Mouse (Mus musculus): ENCODE data around the gene Saa1. TPM values are rescaled to one million over a fixed set of nuclear protein-coding genes. Genes with fewer than 3 reads are reported as not detected.

The Saa1 gene
- polyA plus RNA-seq, 1 experiment from 2014 or later, result not detected

GRCm38 (mm10) chr7:46738561-46739460, 4.0 kb downstream of the Saa1 start:
- no peaks in the 10 kb centered on the region for H3K9me3 ChIP-seq
- 85% methylated on average over 12 of the region's 12 CpGs for whole genome bisulfite sequencing
- no peaks in the 10 kb centered on the region for H3K4me1 ChIP-seq
- no peak overlapping the region for H3K4me3 ChIP-seq
- no peaks in the 10 kb centered on the region for H3K27me3 ChIP-seq
- ATAC-seq (replicated peaks), result no peak
- H3K9ac ChIP-seq (replicated peaks), result no peak overlapping the region
- no peak overlapping the region for H3K27ac ChIP-seq (replicated peaks)
- H3K4me2 ChIP-seq (replicated peaks), result no peak overlapping the region
- H3K36me3 ChIP-seq, result no peaks in the 10 kb centered on the region

DNA sequence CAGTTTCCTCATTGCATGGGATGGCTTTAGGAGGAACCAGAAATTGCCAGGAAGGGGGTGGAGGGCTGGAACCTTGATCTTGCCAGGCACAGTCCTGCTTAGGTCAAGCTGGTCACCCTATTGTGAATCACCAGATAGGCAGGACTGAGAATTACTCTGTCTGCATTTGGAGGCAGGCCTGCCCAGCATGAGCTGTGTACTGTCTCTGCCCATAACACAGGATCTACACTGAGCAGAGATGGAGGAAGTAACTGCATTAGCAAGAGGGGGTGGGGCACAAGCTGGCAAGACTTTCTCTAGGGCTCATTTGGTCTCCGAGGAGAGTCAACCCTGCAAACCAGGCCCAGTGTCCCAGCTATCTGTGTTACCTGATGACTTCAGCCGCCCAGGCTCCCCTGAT, 7.8 kb downstream of the Saa1 start:
- no peak overlapping the region for H3K27ac ChIP-seq (replicated peaks)
- 75% methylated on average over 2 of the region's 2 CpGs for WGBS
- H3K9ac ChIP-seq (replicated peaks), result no peak overlapping the region
- no peak for ATAC-seq (replicated peaks)
- H3K4me3 ChIP-seq, result no peak overlapping the region
- no peaks in the 10 kb centered on the region for H3K27me3 ChIP-seq
- no peaks in the 10 kb centered on the region for H3K36me3 ChIP-seq
- H3K4me1 ChIP-seq, result no peaks in the 10 kb centered on the region
- H3K4me2 ChIP-seq (replicated peaks), result no peak overlapping the region
- H3K9me3 ChIP-seq, result no peaks in the 10 kb centered on the region

DNA sequence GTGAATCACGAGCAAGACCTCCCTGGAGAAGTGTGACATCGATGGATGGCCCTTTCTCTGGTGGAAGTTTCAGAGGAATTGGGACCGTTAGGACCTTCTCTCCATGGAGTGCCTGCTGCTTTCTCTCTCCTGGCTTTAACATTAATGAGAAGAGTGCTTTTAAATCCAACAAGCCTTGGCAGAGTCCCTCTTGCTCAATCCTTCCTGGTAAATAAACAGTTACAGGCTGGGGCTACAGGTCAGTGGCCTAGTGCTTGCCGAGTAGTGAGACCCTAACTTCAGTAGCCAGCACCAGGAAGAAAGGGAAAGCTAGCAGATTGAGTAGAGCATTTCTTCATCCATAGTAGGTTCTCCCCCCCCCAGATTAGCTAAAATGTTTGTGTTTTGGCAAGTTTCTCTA, 10.3 kb downstream of the Saa1 start, which contains the start of gene Saa4:
TSS of gene Saa4 (minus strand) at position 146 of the 400 bp plus-strand sequence.
- no peak within 1 kb of the TSS for H3K27ac ChIP-seq (replicated peaks)
- H3K9me3 ChIP-seq, result no peaks in the 10 kb centered on the region
- H3K4me2 ChIP-seq (replicated peaks), result no peak within 1 kb of the TSS
- 90% methylated on average over 4 of the region's 4 CpGs for WGBS
- no peak for ATAC-seq (replicated peaks)
- H3K4me3 ChIP-seq, result no peak within 1 kb of the TSS
- H3K27me3 ChIP-seq, result no peaks in the 10 kb centered on the region
- no peaks in the 10 kb centered on the region for H3K4me1 ChIP-seq
- H3K36me3 ChIP-seq, result no peaks in the 10 kb centered on the region
- no peak within 1 kb of the TSS for H3K9ac ChIP-seq (replicated peaks)

DNA sequence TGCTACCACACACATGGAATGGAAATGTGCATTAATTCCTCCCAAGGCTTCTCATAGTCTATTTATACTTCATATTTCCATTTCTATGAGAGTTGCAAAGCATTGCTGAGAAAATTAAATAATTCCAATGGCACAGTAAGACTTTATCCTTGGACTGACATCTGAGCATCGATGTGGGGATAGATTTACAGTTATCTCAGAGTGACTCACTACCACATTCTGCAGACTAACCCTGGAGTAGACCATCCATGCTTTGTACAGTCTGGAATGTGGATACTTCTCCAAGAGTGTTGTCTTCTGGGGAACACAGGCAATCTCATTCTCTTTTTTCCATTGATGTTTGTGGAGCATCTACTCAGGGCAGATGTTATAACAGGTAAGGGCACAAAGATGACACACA, 15.2 kb downstream of the Saa1 start:
- no peaks in the 10 kb centered on the region for H3K9me3 ChIP-seq
- no peak overlapping the region for H3K4me2 ChIP-seq (replicated peaks)
- ATAC-seq (replicated peaks), result no peak
- H3K9ac ChIP-seq (replicated peaks), result no peak overlapping the region
- WGBS, result 83% methylated on average over 1 of the region's 1 CpGs
- H3K4me1 ChIP-seq, result no peaks in the 10 kb centered on the region
- H3K27me3 ChIP-seq, result no peaks in the 10 kb centered on the region
- no peaks in the 10 kb centered on the region for H3K36me3 ChIP-seq
- no peak overlapping the region for H3K27ac ChIP-seq (replicated peaks)
- no peak overlapping the region for H3K4me3 ChIP-seq

- Histone ChIP-seq H3K27me3 (no peaks in the 10 kb centered on the region), H3K4me3 (no peak overlapping the region), H3K36me3 (no peaks in the 10 kb centered on the region), H3K27ac (replicated peaks) (no peak overlapping the region), H3K9ac (replicated peaks) (no peak overlapping the region), H3K4me2 (replicated peaks) (no peak overlapping the region), H3K9me3 (no peaks in the 10 kb centered on the region), H3K4me1 (peaks cover 6% of the 10 kb centered on the region; the same call in 1 of the 2 replicates)
- no peak for ATAC-seq (replicated peaks)
- WGBS, result 72% methylated on average over 5 of the region's 5 CpGs
These were observed 18.4 kb downstream of the Saa1 start for GRCm38 (mm10) chr7:46724396-46724795.

DNA sequence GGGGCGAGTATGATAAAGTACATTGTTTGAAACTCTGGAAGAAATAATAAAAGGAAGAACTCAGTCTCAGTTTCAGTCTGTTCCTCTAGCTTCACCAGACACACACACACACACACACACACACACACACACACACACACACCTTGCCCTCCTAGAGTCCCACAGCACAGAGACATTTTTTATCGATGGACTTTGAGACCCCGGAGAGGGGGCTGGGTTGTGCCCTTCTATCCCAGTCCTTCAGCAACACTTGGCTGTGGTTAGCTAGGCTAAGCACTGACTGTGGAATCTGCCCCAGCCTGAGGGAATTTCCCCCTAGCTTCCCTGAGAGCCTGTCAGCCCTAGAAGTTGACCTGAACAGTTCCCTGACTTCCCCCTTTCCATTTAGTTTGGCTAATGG, 18.9 kb downstream of the Saa1 start:
- no peak overlapping the region for H3K27ac ChIP-seq (replicated peaks)
- no peak for ATAC-seq (replicated peaks)
- H3K9me3 ChIP-seq, result no peaks in the 10 kb centered on the region
- H3K4me3 ChIP-seq, result no peak overlapping the region
- peaks cover 6% of the 10 kb centered on the region; the same call in 1 of the 2 replicates for H3K4me1 ChIP-seq
- no peak overlapping the region for H3K4me2 ChIP-seq (replicated peaks)
- no peak overlapping the region for H3K9ac ChIP-seq (replicated peaks)
- no peaks in the 10 kb centered on the region for H3K36me3 ChIP-seq
- WGBS, result 89% methylated on average over 3 of the region's 3 CpGs
- no peaks in the 10 kb centered on the region for H3K27me3 ChIP-seq

GRCm38 (mm10) chr7:46723354-46723753, 19.4 kb downstream of the Saa1 start:
- ATAC-seq (replicated peaks), result no peak
- Histone ChIP-seq H3K4me1 (peaks cover 6% of the 10 kb centered on the region; the same call in 1 of the 2 replicates), H3K36me3 (no peaks in the 10 kb centered on the region), H3K4me2 (replicated peaks) (no peak overlapping the region), H3K9ac (replicated peaks) (no peak overlapping the region), H3K9me3 (no peaks in the 10 kb centered on the region), H3K27ac (replicated peaks) (no peak overlapping the region), H3K27me3 (no peaks in the 10 kb centered on the region), H3K4me3 (no peak overlapping the region)
- WGBS, result 96% methylated on average over 6 of the region's 6 CpGs

DNA sequence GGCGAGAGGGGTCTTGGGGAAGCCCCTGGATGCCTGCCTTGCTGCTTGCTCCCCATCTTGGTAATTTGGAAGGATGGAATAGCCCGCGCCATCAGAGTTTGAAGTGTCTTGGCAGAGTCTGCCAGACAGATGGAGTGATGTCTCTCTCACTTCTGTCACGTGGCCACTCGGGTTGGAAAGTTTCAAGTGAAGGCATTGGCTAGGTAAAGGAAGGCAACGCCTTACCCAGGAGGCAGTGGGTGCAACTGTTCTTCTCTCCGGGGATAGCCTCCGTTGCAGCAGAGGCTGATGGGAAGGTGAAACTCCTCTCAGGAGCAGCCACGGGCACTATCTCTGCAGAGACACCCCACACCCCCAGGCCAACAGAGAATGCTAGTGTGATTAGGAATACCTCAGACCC, 22.3 kb downstream of the Saa1 start:
- 0 out of 2 replicates have a peak, but pooled peaks have one; percentile 46 for ATAC-seq (replicated peaks)

GRCm38 (mm10) chr7:46719526-46719925, 23.3 kb downstream of the Saa1 start:
- Histone ChIP-seq H3K4me2 (replicated peaks) (no peak overlapping the region), H3K27me3 (no peaks in the 10 kb centered on the region), H3K9ac (replicated peaks) (no peak overlapping the region), H3K36me3 (no peaks in the 10 kb centered on the region), H3K4me3 (no peak overlapping the region), H3K27ac (replicated peaks) (no peak overlapping the region), H3K4me1 (peaks cover 6% of the 10 kb centered on the region; the same call in 1 of the 2 replicates), H3K9me3 (no peaks in the 10 kb centered on the region)
- 78% methylated on average over 7 of the region's 7 CpGs for WGBS
- ATAC-seq (replicated peaks), result no peak

More for the DNA sequence above, 22.3 kb downstream of the Saa1 start:
- Histone ChIP-seq H3K4me1 (peaks cover 6% of the 10 kb centered on the region; the same call in 1 of the 2 replicates), H3K9ac (replicated peaks) (no peak overlapping the region), H3K36me3 (no peaks in the 10 kb centered on the region), H3K27ac (replicated peaks) (peak overlapping the region; percentile 48; the same call in 1 of the 2 replicates), H3K9me3 (no peaks in the 10 kb centered on the region), H3K4me2 (replicated peaks) (no peak overlapping the region), H3K4me3 (no peak overlapping the region), H3K27me3 (no peaks in the 10 kb centered on the region)
- 58% methylated on average over 9 of the region's 9 CpGs for WGBS

DNA sequence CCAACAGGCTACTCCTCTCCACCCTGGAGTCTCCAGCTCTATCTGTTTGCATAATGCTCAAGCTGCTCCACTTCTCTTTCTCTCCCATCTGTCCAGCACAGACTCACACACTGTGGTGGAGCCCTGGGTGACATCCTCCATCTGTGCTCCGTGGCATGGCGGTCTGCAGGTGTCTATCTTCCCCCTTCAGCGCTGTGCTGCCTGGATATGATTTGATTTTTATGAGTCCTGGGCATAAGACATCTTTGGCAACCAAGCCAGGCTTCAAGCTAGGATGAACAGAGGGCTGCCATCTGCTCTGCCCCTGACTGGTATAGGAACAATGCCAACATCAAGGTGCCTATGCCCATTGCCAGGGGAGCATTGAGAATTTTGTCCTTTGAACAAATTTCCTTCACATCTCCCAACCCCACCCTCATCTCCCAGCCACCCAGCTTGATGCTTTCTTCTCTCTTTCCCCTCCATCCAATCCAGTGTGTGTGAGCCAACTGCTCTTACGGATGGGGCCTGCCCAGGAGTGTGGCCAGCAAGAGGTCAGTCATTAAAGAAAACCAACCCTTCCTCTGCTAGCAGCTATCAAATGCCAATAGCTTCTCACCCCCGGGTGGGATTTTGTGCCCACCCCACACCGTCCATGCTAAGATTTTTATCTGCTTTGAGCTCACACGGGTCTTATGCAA, 24.0 kb downstream of the Saa1 start:
- no peaks in the 10 kb centered on the region for H3K27me3 ChIP-seq
- peaks cover 6% of the 10 kb centered on the region; the same call in 1 of the 2 replicates for H3K4me1 ChIP-seq
- peak overlapping the region; percentile 41; the same call in 1 of the 2 replicates for H3K27ac ChIP-seq (replicated peaks)
- WGBS, result 65% methylated on average over 7 of the region's 7 CpGs
- H3K9ac ChIP-seq (replicated peaks), result no peak overlapping the region
- no peak overlapping the region for H3K4me3 ChIP-seq
- no peak overlapping the region for H3K4me2 ChIP-seq (replicated peaks)
- no peaks in the 10 kb centered on the region for H3K9me3 ChIP-seq
- peak; percentile 92 for ATAC-seq (replicated peaks)
- no peaks in the 10 kb centered on the region for H3K36me3 ChIP-seq

DNA sequence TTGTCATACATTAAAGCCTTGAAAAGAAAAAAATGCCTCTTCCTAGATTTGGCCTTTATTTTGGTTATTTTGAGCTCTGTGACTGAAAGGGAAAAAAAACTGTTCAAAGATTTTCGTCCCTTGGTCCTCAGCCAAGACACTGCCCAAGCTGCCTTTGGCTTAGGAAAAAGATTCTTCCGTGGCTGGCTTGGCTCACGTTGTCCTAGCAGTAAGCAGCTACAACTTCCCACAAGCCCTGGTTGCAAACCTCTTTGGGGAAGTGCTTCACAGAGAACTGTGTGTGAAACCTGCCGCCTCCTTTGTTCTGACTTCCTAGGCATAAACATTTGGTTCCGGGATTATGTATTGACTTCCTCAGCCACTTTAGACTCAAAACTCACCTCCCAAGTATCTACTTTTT, 25.9 kb downstream of the Saa1 start:
- 56% methylated on average over 5 of the region's 5 CpGs for WGBS
- Histone ChIP-seq H3K4me3 (no peak overlapping the region), H3K4me2 (replicated peaks) (no peak overlapping the region), H3K36me3 (no peaks in the 10 kb centered on the region), H3K9me3 (no peaks in the 10 kb centered on the region), H3K27ac (replicated peaks) (no peak overlapping the region), H3K9ac (replicated peaks) (no peak overlapping the region), H3K27me3 (no peaks in the 10 kb centered on the region), H3K4me1 (peaks cover 6% of the 10 kb centered on the region; the same call in 1 of the 2 replicates)
- ATAC-seq (replicated peaks), result no peak

DNA sequence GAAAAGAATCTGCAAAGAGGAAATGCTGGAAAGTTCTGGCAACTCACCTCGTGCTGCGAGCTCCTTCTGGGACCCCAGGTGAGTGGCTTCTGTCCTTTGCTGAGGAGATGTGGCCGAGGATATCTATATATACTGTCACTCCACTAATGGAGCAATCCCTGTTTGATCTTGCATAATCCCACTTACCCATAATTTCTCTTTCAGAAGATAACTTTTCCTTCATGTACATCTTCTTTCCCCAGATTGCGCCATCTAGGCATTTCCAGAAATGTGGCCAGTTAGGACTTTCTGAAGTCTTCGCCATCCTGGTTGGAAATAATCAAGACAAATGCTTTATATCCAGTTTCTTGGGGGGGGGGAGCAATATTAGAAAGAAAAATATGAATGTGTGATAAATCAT, 27.2 kb downstream of the Saa1 start, which contains the start of gene Saa3:
TSS of gene Saa3 (minus strand) at position 101 of the 400 bp plus-strand sequence.
- Histone ChIP-seq H3K27ac (replicated peaks) (no peak within 1 kb of the TSS), H3K9ac (replicated peaks) (no peak within 1 kb of the TSS), H3K27me3 (no peaks in the 10 kb centered on the region), H3K9me3 (no peaks in the 10 kb centered on the region), H3K4me2 (replicated peaks) (no peak within 1 kb of the TSS), H3K4me3 (no peak within 1 kb of the TSS), H3K4me1 (peaks cover 6% of the 10 kb centered on the region; the same call in 1 of the 2 replicates), H3K36me3 (no peaks in the 10 kb centered on the region)
- ATAC-seq (replicated peaks), result no peak
- 93% methylated on average over 5 of the region's 5 CpGs for WGBS

Measured in forebrain, embryonic 15.5 days (tissue).